Mouse (Mus musculus): ENCODE data around the gene Pip5k1b. TPM values are rescaled to one million over a fixed set of nuclear protein-coding genes. Genes with fewer than 3 reads are reported as not detected.
A peak's percentile ranks its signal among the peaks of the same experiment; 100 is the strongest.

Gene Pip5k1b
- total RNA-seq, 1 experiment from 2014 or later: 30.5 TPM

GRCm38 (mm10) chr19:24491824-24492223, 63.8 kb downstream of the Pip5k1b start:
- no peak for ATAC-seq (ENCODE audit: extremely low read depth, insufficient number of reproducible peaks, low FRiP score, poor library complexity, severe bottlenecking)

- ATAC-seq (ENCODE audit: extremely low read depth, insufficient number of reproducible peaks, low FRiP score, poor library complexity, severe bottlenecking): no peak
Observed at GRCm38 (mm10) chr19:24490275-24490674, 65.4 kb downstream of the Pip5k1b start.

- no peak for ATAC-seq (ENCODE audit: extremely low read depth, insufficient number of reproducible peaks, low FRiP score, poor library complexity, severe bottlenecking)
Observed at GRCm38 (mm10) chr19:24486433-24487296, 69.0 kb downstream of the Pip5k1b start.

GRCm38 (mm10) chr19:24484612-24485194, 71.0 kb downstream of the Pip5k1b start:
- ATAC-seq (ENCODE audit: extremely low read depth, insufficient number of reproducible peaks, low FRiP score, poor library complexity, severe bottlenecking): no peak

- ATAC-seq (ENCODE audit: extremely low read depth, insufficient number of reproducible peaks, low FRiP score, poor library complexity, severe bottlenecking): no peak
Observed at GRCm38 (mm10) chr19:24480916-24481315, 74.8 kb downstream of the Pip5k1b start.

- peak; percentile 91 for ATAC-seq (ENCODE audit: extremely low read depth, insufficient number of reproducible peaks, low FRiP score, poor library complexity, severe bottlenecking)
Observed at GRCm38 (mm10) chr19:24476929-24477882, 78.5 kb downstream of the Pip5k1b start, which contains the start of gene Fam122a. TSS of gene Fam122a (minus strand) at chr19:24477356.

GRCm38 (mm10) chr19:24476461-24476860, 79.2 kb downstream of the Pip5k1b start:
- ATAC-seq (ENCODE audit: extremely low read depth, insufficient number of reproducible peaks, low FRiP score, poor library complexity, severe bottlenecking): peak; percentile 24; the same call in 1 of the 2 replicates

GRCm38 (mm10) chr19:24475281-24475680, 80.4 kb downstream of the Pip5k1b start:
- no peak for ATAC-seq (ENCODE audit: extremely low read depth, insufficient number of reproducible peaks, low FRiP score, poor library complexity, severe bottlenecking)

GRCm38 (mm10) chr19:24472512-24472911, 83.2 kb downstream of the Pip5k1b start:
- no peak for ATAC-seq (ENCODE audit: extremely low read depth, insufficient number of reproducible peaks, low FRiP score, poor library complexity, severe bottlenecking)

GRCm38 (mm10) chr19:24471538-24471937, 84.1 kb downstream of the Pip5k1b start:
- peak; percentile 71; the same call in 1 of the 2 replicates for ATAC-seq (ENCODE audit: extremely low read depth, insufficient number of reproducible peaks, low FRiP score, poor library complexity, severe bottlenecking)

GRCm38 (mm10) chr19:24469216-24469615, 86.5 kb downstream of the Pip5k1b start:
- ATAC-seq (ENCODE audit: extremely low read depth, insufficient number of reproducible peaks, low FRiP score, poor library complexity, severe bottlenecking): no peak

- ATAC-seq (ENCODE audit: extremely low read depth, insufficient number of reproducible peaks, low FRiP score, poor library complexity, severe bottlenecking): no peak
Observed at GRCm38 (mm10) chr19:24468616-24469015, 87.1 kb downstream of the Pip5k1b start.

GRCm38 (mm10) chr19:24463011-24463410, 92.7 kb downstream of the Pip5k1b start:
- 0 out of 2 replicates have a peak, but pooled peaks have one; percentile 13 for ATAC-seq (ENCODE audit: extremely low read depth, insufficient number of reproducible peaks, low FRiP score, poor library complexity, severe bottlenecking)

- ATAC-seq (ENCODE audit: extremely low read depth, insufficient number of reproducible peaks, low FRiP score, poor library complexity, severe bottlenecking): no peak
Observed at GRCm38 (mm10) chr19:24456591-24457231, 99.0 kb downstream of the Pip5k1b start.

- no peak for ATAC-seq (ENCODE audit: extremely low read depth, insufficient number of reproducible peaks, low FRiP score, poor library complexity, severe bottlenecking)
Observed at GRCm38 (mm10) chr19:24455249-24455960, 100.3 kb downstream of the Pip5k1b start.

- ATAC-seq (ENCODE audit: extremely low read depth, insufficient number of reproducible peaks, low FRiP score, poor library complexity, severe bottlenecking): no peak
Observed at GRCm38 (mm10) chr19:24454451-24454850, 101.2 kb downstream of the Pip5k1b start.

GRCm38 (mm10) chr19:24453379-24453778, 102.3 kb downstream of the Pip5k1b start:
- no peak for ATAC-seq (ENCODE audit: extremely low read depth, insufficient number of reproducible peaks, low FRiP score, poor library complexity, severe bottlenecking)

- no peak for ATAC-seq (ENCODE audit: extremely low read depth, insufficient number of reproducible peaks, low FRiP score, poor library complexity, severe bottlenecking)
Observed at GRCm38 (mm10) chr19:24452441-24452898, 103.2 kb downstream of the Pip5k1b start.

Data from neutrophil, adult 5-6 weeks (primary cell).